Mouse (Mus musculus) myocyte (in vitro differentiated cells): ENCODE results near the gene Myh7b. TPM values are rescaled to one million over a fixed set of nuclear protein-coding genes. Genes with fewer than 3 reads are reported as not detected.

Experiments used
- H3K27me3 ChIP-seq: one replicate; pipeline ENCODE4 v1.6.1; 2011; ENCODE audit not compliant: control insufficient read depth, insufficient read depth, insufficient read length
- H3K36me3 ChIP-seq: one replicate; pipeline ENCODE4 v1.6.1; 2011; ENCODE audit not compliant: control insufficient read depth, insufficient read depth
- H3K4me2 ChIP-seq: one replicate; pipeline ENCODE4 v1.6.1; 2011; ENCODE audit warnings: low read depth, control low read depth
- H3K4me3 ChIP-seq: one replicate; pipeline ENCODE4 v1.5.1; 2011; ENCODE audit warnings: mild to moderate bottlenecking, control low read depth, moderate library complexity
- H3K79me2 ChIP-seq: one replicate; pipeline ENCODE4 v1.6.1; 2011; ENCODE audit not compliant: control insufficient read depth, insufficient read depth
- H3ac ChIP-seq: one replicate; pipeline ENCODE4 v1.6.1; 2011; ENCODE audit not compliant: control insufficient read depth, insufficient read length
- CEBPB ChIP-seq: IDR thresholded peaks from 2 replicates; pipeline ENCODE4 v1.6.1; 2011; ENCODE audit warnings: mild to moderate bottlenecking, moderate library complexity; ENCODE audit not compliant: poor library complexity, insufficient read depth, severe bottlenecking
- E2F4 ChIP-seq: IDR thresholded peaks from one replicate; pipeline ENCODE4 v1.6.1; 2011; ENCODE audit warnings: mild to moderate bottlenecking, control low read depth, moderate library complexity; ENCODE audit not compliant: insufficient read depth
- MAX ChIP-seq: IDR thresholded peaks from one replicate; pipeline ENCODE4 v1.6.1; 2011; ENCODE audit warnings: low read depth, mild to moderate bottlenecking, control low read depth
- MYOD1 ChIP-seq, 3 experiments: IDR thresholded peaks; one replicate each; pipeline ENCODE4 v1.6.1; 2011; ENCODE audit warnings: control low read depth in 2 of 3, low read depth in 2 of 3, mild to moderate bottlenecking in 2 of 3, moderate library complexity in 1 of 3; ENCODE audit not compliant: insufficient read length in 2 of 3, control insufficient read depth in 1 of 3
- MYOG ChIP-seq, 3 experiments: IDR thresholded peaks; one replicate each; pipeline ENCODE4 v1.6.1; 2011; ENCODE audit warnings: control low read depth in 2 of 3, low read depth in 2 of 3, mild to moderate bottlenecking in 2 of 3; ENCODE audit not compliant: insufficient read length in 2 of 3, control insufficient read depth in 1 of 3, insufficient read depth in 1 of 3
- POLR2A ChIP-seq: IDR thresholded peaks from one replicate; pipeline ENCODE4 v1.6.1; 2011; ENCODE audit warnings: low read depth, mild to moderate bottlenecking, control low read depth, moderate library complexity; ENCODE audit not compliant: insufficient read length
- POLR2AphosphoS2 ChIP-seq: IDR thresholded peaks from one replicate; pipeline ENCODE4 v1.6.1; 2011; ENCODE audit warnings: low read depth, control low read depth; ENCODE audit not compliant: insufficient read length
- REST ChIP-seq: IDR thresholded peaks from one replicate; pipeline ENCODE4 v1.6.1; 2011; ENCODE audit warnings: mild to moderate bottlenecking, control low read depth, moderate library complexity; ENCODE audit not compliant: insufficient read depth, insufficient read length
- SRF ChIP-seq: IDR thresholded peaks from one replicate; pipeline ENCODE4 v1.6.1; 2011; ENCODE audit warnings: low read depth; ENCODE audit not compliant: control insufficient read depth, insufficient read length
- TCF12 ChIP-seq: IDR thresholded peaks from one replicate; pipeline ENCODE4 v1.6.1; 2011; ENCODE audit warnings: mild to moderate bottlenecking, control low read depth; ENCODE audit not compliant: poor library complexity, insufficient read depth, severe bottlenecking
- TCF3 ChIP-seq: IDR thresholded peaks from one replicate; pipeline ENCODE4 v1.6.1; 2011; ENCODE audit warnings: low read depth, control low read depth; ENCODE audit not compliant: insufficient read length
- USF1 ChIP-seq: IDR thresholded peaks from one replicate; pipeline ENCODE4 v1.6.1; 2011; ENCODE audit warnings: low read depth, mild to moderate bottlenecking, control low read depth, moderate library complexity
- polyA plus RNA-seq: library from polyadenylated mRNA; unstranded; fragments of >200 nt; fragmentation: generic; extraction: Trizol; gene quantifications from one replicate; pipeline ENCODE4 v1.2.1, GENCODE M21; 2012; ENCODE audit warnings: missing spikeins

The Myh7b gene
- polyA plus RNA-seq, 1 experiment: 12.2 TPM

DNA sequence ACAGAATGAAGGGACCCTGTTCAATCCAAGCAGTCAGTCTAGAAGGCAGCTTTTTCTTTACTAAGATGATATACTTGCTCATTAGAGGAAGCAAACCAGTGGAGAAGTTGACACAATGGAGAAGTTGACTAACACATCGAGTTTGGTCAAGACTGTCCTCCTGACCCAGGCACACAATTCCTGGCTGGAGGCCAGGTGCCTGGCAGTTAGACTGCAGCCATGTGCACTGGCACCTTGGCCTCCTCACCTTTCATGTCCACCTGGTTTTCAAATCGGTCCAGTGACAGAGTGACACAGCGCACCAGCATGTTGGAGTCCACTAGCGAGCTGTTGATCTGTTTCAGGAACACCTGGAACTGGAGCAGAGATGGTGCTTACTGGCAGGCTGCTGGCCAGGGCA lies 26.4 kb downstream of the Myh7b start:
- no peak overlapping the region for H3K4me2 ChIP-seq
- H3K4me3 ChIP-seq: no peak overlapping the region
- TF ChIP-seq MAX: no peak
- TF ChIP-seq POLR2AphosphoS2: peak; percentile 21
- H3K36me3 ChIP-seq: peaks cover 20% of the 10 kb centered on the region
- no peaks in the 10 kb centered on the region for H3K79me2 ChIP-seq
- H3ac ChIP-seq: no peak overlapping the region
- no peaks in the 10 kb centered on the region for H3K27me3 ChIP-seq

DNA sequence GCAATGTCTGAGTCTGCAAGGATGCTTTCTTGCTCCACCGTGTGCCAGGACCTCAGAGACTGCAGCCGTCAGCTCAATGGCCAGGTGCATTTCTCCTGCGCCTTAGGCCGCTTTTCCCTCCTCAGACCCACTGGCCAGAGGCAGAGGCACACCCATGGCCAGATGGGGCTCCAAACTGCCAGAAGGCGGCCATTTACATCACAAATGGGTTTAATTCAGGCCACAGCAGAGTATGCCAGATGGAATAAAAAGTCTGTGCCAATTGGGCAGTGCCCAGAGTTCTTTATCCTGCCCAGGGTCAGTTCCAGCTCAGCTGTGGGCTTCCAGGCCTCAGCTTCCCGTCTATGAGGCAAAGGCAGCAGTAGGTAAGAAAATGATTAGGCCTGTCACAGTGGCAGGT lies 29.6 kb downstream of the Myh7b start:
- no peak overlapping the region for H3ac ChIP-seq
- TF ChIP-seq CEBPB: no peak
- no peak for TF ChIP-seq MYOD1 (IDR thresholded peaks at IDR 0.05; ENCODE audit: control insufficient read depth in 1 of 3, insufficient read length in 2 of 3, low read depth in 2 of 3)
- no peak for TF ChIP-seq USF1
- no peak for TF ChIP-seq POLR2A
- TF ChIP-seq REST: no peak
- H3K4me3 ChIP-seq: no peak overlapping the region
- peaks cover 25% of the 10 kb centered on the region for H3K36me3 ChIP-seq
- no peaks in the 10 kb centered on the region for H3K27me3 ChIP-seq
- H3K4me2 ChIP-seq: no peak overlapping the region
- no peaks in the 10 kb centered on the region for H3K79me2 ChIP-seq

DNA sequence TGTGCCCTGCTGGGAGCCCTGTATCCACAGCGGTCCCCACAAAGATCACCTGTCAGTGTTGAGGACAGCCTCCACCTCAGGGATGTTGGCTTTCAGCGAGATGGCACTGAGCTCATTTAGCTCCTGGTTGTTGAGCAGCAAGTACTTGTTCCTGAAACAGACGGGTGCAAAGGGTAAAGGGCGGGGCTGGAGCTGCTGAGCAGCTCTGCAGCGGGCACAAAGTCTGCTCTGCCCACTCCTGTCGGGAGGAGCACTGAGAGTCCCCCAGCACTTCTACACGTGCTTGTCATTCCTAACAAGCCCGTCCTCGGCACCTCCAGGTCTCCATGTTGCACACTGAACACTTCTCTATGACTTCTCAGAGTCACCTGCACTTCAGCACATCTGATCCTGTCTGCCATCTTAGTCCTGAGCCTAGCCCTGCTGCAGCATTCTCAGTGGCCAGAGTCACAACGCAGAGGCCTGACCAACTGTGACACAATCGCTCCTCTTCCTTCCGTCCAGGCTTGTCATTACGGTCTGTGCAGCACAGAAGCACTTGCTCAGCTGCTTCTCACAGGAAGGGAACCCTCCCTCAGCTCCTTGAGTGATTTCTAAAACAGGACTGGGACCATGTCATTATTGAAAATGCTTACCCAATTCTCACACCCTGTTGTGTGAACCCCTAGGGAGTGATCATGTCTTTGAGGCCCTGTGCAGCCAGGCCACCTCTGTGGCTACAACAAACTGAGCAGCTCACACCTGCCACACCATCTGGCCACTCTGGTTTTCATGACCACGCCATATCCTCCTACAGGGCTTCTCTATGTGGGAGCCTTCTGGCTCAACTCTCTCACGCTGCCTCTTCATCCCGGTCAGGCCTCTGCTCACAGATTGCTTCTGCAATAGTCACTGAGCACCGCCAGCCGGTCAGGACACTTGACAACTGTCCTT lies 30.8 kb downstream of the Myh7b start:
- no peak overlapping the region for H3ac ChIP-seq
- peaks cover 21% of the 10 kb centered on the region for H3K36me3 ChIP-seq
- H3K79me2 ChIP-seq: no peaks in the 10 kb centered on the region
- TF ChIP-seq TCF12: no peak
- TF ChIP-seq MYOD1 (IDR thresholded peaks at IDR 0.05; ENCODE audit: control insufficient read depth in 1 of 3, insufficient read length in 2 of 3, low read depth in 2 of 3): peak in 1 of 3 experiments; percentile 35
- no peak overlapping the region for H3K4me3 ChIP-seq
- H3K27me3 ChIP-seq: no peaks in the 10 kb centered on the region
- H3K4me2 ChIP-seq: no peak overlapping the region

DNA sequence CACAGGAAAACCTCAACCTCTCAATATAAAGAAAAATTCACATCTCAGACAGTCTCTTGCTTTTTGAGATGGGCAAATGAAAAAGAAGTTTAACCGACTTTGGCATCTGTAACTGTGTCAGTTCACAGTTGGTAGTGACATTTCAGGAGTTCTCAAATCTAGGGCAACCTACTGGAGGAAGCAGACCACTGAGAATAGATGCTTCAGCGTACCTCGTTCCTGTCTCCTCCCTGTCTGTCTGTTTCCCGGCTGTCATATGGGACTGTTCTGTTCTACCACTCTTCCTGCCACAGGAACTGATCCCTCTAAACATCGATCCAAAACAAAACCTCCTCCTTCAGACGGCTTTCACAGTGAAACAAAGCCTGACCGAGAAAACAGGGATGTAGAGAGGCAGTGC lies 34.7 kb downstream of the Myh7b start:
- no peaks in the 10 kb centered on the region for H3K79me2 ChIP-seq
- peaks cover 14% of the 10 kb centered on the region for H3K36me3 ChIP-seq
- TF ChIP-seq MAX: no peak
- no peak for TF ChIP-seq MYOD1 (IDR thresholded peaks at IDR 0.05; ENCODE audit: control insufficient read depth in 1 of 3, insufficient read length in 2 of 3, low read depth in 2 of 3)
- no peak for TF ChIP-seq REST
- no peak for TF ChIP-seq POLR2A
- no peak for TF ChIP-seq CEBPB
- no peak for TF ChIP-seq E2F4
- TF ChIP-seq TCF12: no peak
- TF ChIP-seq MYOG (IDR thresholded peaks at IDR 0.05; ENCODE audit: control insufficient read depth in 1 of 3, insufficient read depth in 1 of 3, insufficient read length in 2 of 3, low read depth in 2 of 3): no peak
- no peak for TF ChIP-seq SRF
- TF ChIP-seq POLR2AphosphoS2: no peak
- TF ChIP-seq USF1: no peak
- TF ChIP-seq TCF3: no peak
- H3ac ChIP-seq: no peak overlapping the region
- no peak overlapping the region for H3K4me2 ChIP-seq
- H3K4me3 ChIP-seq: no peak overlapping the region
- H3K27me3 ChIP-seq: no peaks in the 10 kb centered on the region

DNA sequence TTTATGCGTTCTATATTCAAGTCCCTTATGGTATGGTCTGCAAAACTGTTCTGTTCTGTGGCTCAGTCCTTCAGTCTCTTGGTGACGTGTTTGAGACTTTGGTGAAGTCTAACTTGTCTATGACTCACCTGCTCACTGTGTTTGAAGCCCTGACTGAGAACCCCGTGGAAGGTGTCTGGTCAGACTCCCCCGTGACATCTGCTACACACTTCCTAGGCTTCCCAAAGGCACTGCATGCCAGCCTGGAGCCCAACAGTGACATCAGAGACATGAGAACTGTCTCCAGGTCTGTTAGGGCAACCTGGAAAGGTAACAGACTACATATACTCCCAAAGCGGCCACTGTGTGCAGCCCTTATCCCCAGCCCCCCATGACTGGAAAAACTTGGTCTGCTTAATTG lies 41.6 kb downstream of the Myh7b start:
- Histone ChIP-seq H3K4me2 (no peak overlapping the region), H3K27me3 (no peaks in the 10 kb centered on the region), H3K36me3 (peaks cover 43% of the 10 kb centered on the region), H3ac (no peak overlapping the region), H3K79me2 (no peaks in the 10 kb centered on the region), H3K4me3 (no peak overlapping the region)
- TF ChIP-seq POLR2A (no peak), TCF3 (no peak), USF1 (no peak), TCF12 (no peak), E2F4 (no peak), SRF (no peak), MAX (no peak), REST (no peak), MYOG (IDR thresholded peaks at IDR 0.05; ENCODE audit: control insufficient read depth in 1 of 3, insufficient read depth in 1 of 3, insufficient read length in 2 of 3, low read depth in 2 of 3) (no peak)
